8 mouse cellular contexts compared by ENCODE assay signal in genomic region chr7:45461326-45461725, GRCm38 (mm10). TPM values are rescaled to one million over a fixed set of nuclear protein-coding genes. Genes with fewer than 3 reads are reported as not detected.
DNase-seq lines count a peak whose midpoint lies in the region; ATAC-seq lines count a peak whose summit lies in the region.

No protein-coding gene starts in this region.

- no peak for DNase-seq in heart, postnatal 25 days (ENCODE audit: low spot score)
- DNase-seq in R1 (ENCODE audit: low read depth, low spot score), result peak; percentile 90
- DNase-seq in cerebellum, postnatal 4 days (ENCODE audit: low spot score in 2 of 2), result no peak
- no peak for DNase-seq in cerebellum, adult 11 months
- no peak for DNase-seq in spleen, postnatal 14 days (ENCODE audit: low spot score in 2 of 2)

- ATAC-seq in heart, embryonic 14.5 days (ENCODE audit: insufficient number of reproducible peaks, insufficient read depth, low FRiP score, low read depth), result no peak
- ATAC-seq in hindbrain, embryonic 12.5 days (ENCODE audit: low FRiP score), result no peak
- no peak for ATAC-seq in midbrain, embryonic 12.5 days (ENCODE audit: low FRiP score, low read depth)

- peaks cover 24 to 42% of the 10 kb centered on the region in 2 experiments for H3K4me1 ChIP-seq in heart, embryonic 14.5 days (ENCODE audit: control insufficient read depth in 2 of 2, insufficient read depth in 2 of 2, low read length in 2 of 2)
- peaks cover 54% of the 10 kb centered on the region for H3K4me1 ChIP-seq in hindbrain, embryonic 12.5 days
- H3K4me1 ChIP-seq in midbrain, embryonic 12.5 days, result peaks cover 54% of the 10 kb centered on the region

- H3K27me3 ChIP-seq in heart, embryonic 14.5 days (ENCODE audit: control insufficient read depth, insufficient read depth, low read length), result no peaks in the 10 kb centered on the region
- no peaks in the 10 kb centered on the region for H3K27me3 ChIP-seq in hindbrain, embryonic 12.5 days
- H3K27me3 ChIP-seq in midbrain, embryonic 12.5 days, result no peaks in the 10 kb centered on the region

- WGBS in heart, embryonic 14.5 days, result 60% methylated on average over 5 of the region's 5 CpGs
- WGBS in hindbrain, embryonic 12.5 days, result 62% methylated on average over 5 of the region's 5 CpGs
- WGBS in midbrain, embryonic 12.5 days, result 73% methylated on average over 5 of the region's 5 CpGs

- no peaks in the 10 kb centered on the region for H3K9me3 ChIP-seq in heart, embryonic 14.5 days (ENCODE audit: control insufficient read depth, low read length)
- H3K9me3 ChIP-seq in hindbrain, embryonic 12.5 days (replicated peaks), result no peaks in the 10 kb centered on the region
- H3K9me3 ChIP-seq in midbrain, embryonic 12.5 days, result no peaks in the 10 kb centered on the region

- no peak overlapping the region for H3K4me3 ChIP-seq in heart, embryonic 14.5 days (ENCODE audit: control insufficient read depth in 1 of 2, insufficient read depth in 1 of 2, low read depth in 1 of 2, low read length in 2 of 2)
- H3K4me3 ChIP-seq in hindbrain, embryonic 12.5 days, result no peak overlapping the region
- H3K4me3 ChIP-seq in midbrain, embryonic 12.5 days, result no peak overlapping the region

- intact Hi-C loops in heart, postnatal 25 days (cut with DNase I), result no loop called here

- peak overlapping the region; percentile 70 for H3K9ac ChIP-seq in heart, embryonic 14.5 days (ENCODE audit: low read length)
- 0 out of 2 replicates have a peak overlapping the region, but pooled peaks have one; percentile 91 for H3K9ac ChIP-seq in hindbrain, embryonic 12.5 days
- no peak overlapping the region for H3K9ac ChIP-seq in midbrain, embryonic 12.5 days (replicated peaks)

- H3K36me3 ChIP-seq in heart, embryonic 14.5 days (ENCODE audit: control insufficient read depth, insufficient read depth, low read length), result peaks cover 60% of the 10 kb centered on the region
- H3K36me3 ChIP-seq in hindbrain, embryonic 12.5 days, result peaks cover 61% of the 10 kb centered on the region
- H3K36me3 ChIP-seq in midbrain, embryonic 12.5 days, result peaks cover 63% of the 10 kb centered on the region

- H3K27ac ChIP-seq in heart, embryonic 14.5 days (replicated peaks in 1 of 2; ENCODE audit: control insufficient read depth in 1 of 2, insufficient read depth in 1 of 2, low read depth in 2 of 2, low read length in 2 of 2), result peak overlapping the region; percentile 80 to 86
- peak overlapping the region; percentile 95 for H3K27ac ChIP-seq in hindbrain, embryonic 12.5 days
- H3K27ac ChIP-seq in midbrain, embryonic 12.5 days (replicated peaks), result peak overlapping the region; percentile 93

- peak overlapping the region; percentile 74 for H3K4me2 ChIP-seq in heart, embryonic 14.5 days (ENCODE audit: low read length)
- peak overlapping the region; percentile 51 for H3K4me2 ChIP-seq in hindbrain, embryonic 12.5 days (replicated peaks)
- H3K4me2 ChIP-seq in midbrain, embryonic 12.5 days (replicated peaks), result 0 out of 2 replicates have a peak overlapping the region, but pooled peaks have one; percentile 52

RNA-seq across cellular contexts. Expression of gene Ftl1, which starts 1.6 kb away (rescaled TPM):
- polyA plus RNA-seq in heart, embryonic 14.5 days (2014; fragmentation: Nextera tagmentation; extraction: Ambion mirVana), result 3,513 and 3,606 TPM in 2 replicates
- total RNA-seq in heart, postnatal 25 days (2021), result 100 to 1,000 TPM; 210 to 232 TPM
- polyA plus RNA-seq in hindbrain, embryonic 12.5 days (2016; fragmentation: Nextera tagmentation; extraction: Ambion mirVana), result 5,718 and 6,089 TPM in 2 replicates
- polyA plus RNA-seq in midbrain, embryonic 12.5 days (2016; fragmentation: Nextera tagmentation; extraction: Ambion mirVana), result 5,715 and 6,077 TPM in 2 replicates

RNA-seq across cellular contexts. Expression of gene Bax, which starts 5.4 kb away (rescaled TPM):
- polyA plus RNA-seq in heart, embryonic 14.5 days (2014; fragmentation: Nextera tagmentation; extraction: Ambion mirVana), result 89.9 and 102 TPM in 2 replicates
- total RNA-seq in heart, postnatal 25 days (2021), result 10 to 100 TPM; 24.7 to 26.7 TPM
- 231 and 244 TPM in 2 replicates for polyA plus RNA-seq in hindbrain, embryonic 12.5 days (2016; fragmentation: Nextera tagmentation; extraction: Ambion mirVana)
- 241 and 250 TPM in 2 replicates for polyA plus RNA-seq in midbrain, embryonic 12.5 days (2016; fragmentation: Nextera tagmentation; extraction: Ambion mirVana)

RNA-seq across cellular contexts. Expression of gene Tulp2, which starts 20.4 kb away (rescaled TPM):
- 0.42 and 0.71 TPM in 2 replicates for polyA plus RNA-seq in heart, embryonic 14.5 days (2014; fragmentation: Nextera tagmentation; extraction: Ambion mirVana)
- not detected for total RNA-seq in heart, postnatal 25 days (2021)
- 0.13 and 0.54 TPM in 2 replicates for polyA plus RNA-seq in hindbrain, embryonic 12.5 days (2016; fragmentation: Nextera tagmentation; extraction: Ambion mirVana)
- polyA plus RNA-seq in midbrain, embryonic 12.5 days (2016; fragmentation: Nextera tagmentation; extraction: Ambion mirVana), result 0.22 TPM in 2 replicates

RNA-seq across cellular contexts. Expression of gene Ruvbl2, which starts 23.4 kb away (rescaled TPM):
- polyA plus RNA-seq in heart, embryonic 14.5 days (2014; fragmentation: Nextera tagmentation; extraction: Ambion mirVana), result 66.4 and 68.1 TPM in 2 replicates
- 10 to 100 TPM; 28.5 to 29.3 TPM for total RNA-seq in heart, postnatal 25 days (2021)
- 124 and 129 TPM in 2 replicates for polyA plus RNA-seq in hindbrain, embryonic 12.5 days (2016; fragmentation: Nextera tagmentation; extraction: Ambion mirVana)
- polyA plus RNA-seq in midbrain, embryonic 12.5 days (2016; fragmentation: Nextera tagmentation; extraction: Ambion mirVana), result 140 and 153 TPM in 2 replicates

RNA-seq across cellular contexts. Expression of gene Gm45808, which starts 25.3 kb away (rescaled TPM):
- not detected in 2 replicates for polyA plus RNA-seq in heart, embryonic 14.5 days (2014; fragmentation: Nextera tagmentation; extraction: Ambion mirVana)
- 1 to 10 TPM; 4.0 to 5.1 TPM for total RNA-seq in heart, postnatal 25 days (2021)
- not detected in 2 replicates for polyA plus RNA-seq in hindbrain, embryonic 12.5 days (2016; fragmentation: Nextera tagmentation; extraction: Ambion mirVana)
- not detected in 2 replicates for polyA plus RNA-seq in midbrain, embryonic 12.5 days (2016; fragmentation: Nextera tagmentation; extraction: Ambion mirVana)
